Mouse (Mus musculus) layer of hippocampus, adult 2 months (tissue): Measurements from ENCODE around the gene Zmynd15. TPM values are rescaled to one million over a fixed set of nuclear protein-coding genes. Genes with fewer than 3 reads are reported as not detected.
"Not testable (repeated sequence)": the region's sequence is repeated elsewhere in the genome, so short reads cannot be mapped to it uniquely, and the experiment has no call there.

ENCODE experiments used
- DNase-seq, 2 experiments: peaks; one replicate each; pipeline ENCODE4 v3.0.0; 2022; ENCODE audit warnings: low spot score in 2 of 2
- H3K27ac ChIP-seq: fragments of 200-600 bp; 2 replicates; pipeline ENCODE4 v1.8.1; 2022
- H3K4me3 ChIP-seq: fragments of 200-600 bp; 2 replicates; pipeline ENCODE4 v1.8.1; 2022; ENCODE audit warnings: mild to moderate bottlenecking
- CTCF ChIP-seq: fragments of 200-600 bp; conservative IDR thresholded peaks from 2 replicates; pipeline ENCODE4 v1.8.1; 2022; ENCODE audit warnings: antibody characterized with exemption, mild to moderate bottlenecking, moderate library complexity
- total RNA-seq, 2 experiments: library from RNA; stranded (reverse); gene quantifications; 2 replicates each; pipeline ENCODE4 v1.2.3; 2021

The Zmynd15 gene
- total RNA-seq, 2 experiments from 2014 or later, result 0.12 to 0.72 TPM

GRCm38 (mm10) chr11:70459601-70460101, 418 bp downstream of the Zmynd15 start, which contains the start of gene Cxcl16:
TSS of gene Cxcl16 (minus strand) at chr11:70459984.
- no peak for TF ChIP-seq CTCF
- no peak within 1 kb of the TSS; the same call in 1 of the 2 replicates for H3K27ac ChIP-seq
- no peak for DNase-seq

GRCm38 (mm10) chr11:70463970-70464369, 4.7 kb downstream of the Zmynd15 start:
- Histone ChIP-seq H3K4me3 (no peak overlapping the region), H3K27ac (no peak overlapping the region)
- TF ChIP-seq CTCF, result no peak
- DNase-seq, result no peak

More at GRCm38 (mm10) chr11:70459601-70460101, 418 bp downstream of the Zmynd15 start, which contains the start of gene Cxcl16:
- H3K4me3 ChIP-seq, result peak within 1 kb of the TSS; percentile 58

GRCm38 (mm10) chr11:70465211-70465610, 6.0 kb downstream of the Zmynd15 start:
- no peak for TF ChIP-seq CTCF
- no peak overlapping the region; the same call in 1 of the 2 replicates for H3K4me3 ChIP-seq
- H3K27ac ChIP-seq, result no peak overlapping the region

GRCm38 (mm10) chr11:70465824-70466223, 6.6 kb downstream of the Zmynd15 start:
- Histone ChIP-seq H3K27ac (no peak overlapping the region), H3K4me3 (peak overlapping the region; percentile 46)
- DNase-seq, result no peak
- no peak for TF ChIP-seq CTCF

More at GRCm38 (mm10) chr11:70465211-70465610, 6.0 kb downstream of the Zmynd15 start:
- no peak for DNase-seq

- Histone ChIP-seq H3K4me3 (no peak overlapping the region), H3K27ac (no peak overlapping the region)
- TF ChIP-seq CTCF, result no peak
- DNase-seq, result no peak
These were observed 8.8 kb downstream of the Zmynd15 start for GRCm38 (mm10) chr11:70467902-70468619.

- no peak overlapping the region for H3K27ac ChIP-seq
- TF ChIP-seq CTCF, result no peak
- no peak for DNase-seq
- no peak overlapping the region for H3K4me3 ChIP-seq
These were observed 10.5 kb downstream of the Zmynd15 start for GRCm38 (mm10) chr11:70469764-70470163.

- Histone ChIP-seq H3K27ac (no peak overlapping the region), H3K4me3 (no peak overlapping the region)
- TF ChIP-seq CTCF, result no peak
- no peak for DNase-seq
These were observed 13.5 kb downstream of the Zmynd15 start for GRCm38 (mm10) chr11:70472716-70473115.

- H3K27ac ChIP-seq, result not testable (repeated sequence)
These were observed 14.1 kb downstream of the Zmynd15 start for GRCm38 (mm10) chr11:70473291-70473690.

GRCm38 (mm10) chr11:70474872-70475534, 15.8 kb downstream of the Zmynd15 start:
- Histone ChIP-seq H3K4me3 (no peak overlapping the region), H3K27ac (no peak overlapping the region)
- DNase-seq, result no peak
- TF ChIP-seq CTCF, result no peak

More at GRCm38 (mm10) chr11:70473291-70473690, 14.1 kb downstream of the Zmynd15 start:
- H3K4me3 ChIP-seq, DNase-seq: not testable (repeated sequence)

- DNase-seq, result no peak
These were observed 26.3 kb downstream of the Zmynd15 start for GRCm38 (mm10) chr11:70485498-70485897.

GRCm38 (mm10) chr11:70487816-70488215, 28.6 kb downstream of the Zmynd15 start:
- Histone ChIP-seq H3K4me3 (no peak overlapping the region), H3K27ac (no peak overlapping the region)
- no peak for DNase-seq
- TF ChIP-seq CTCF, result no peak

More at GRCm38 (mm10) chr11:70485498-70485897, 26.3 kb downstream of the Zmynd15 start:
- Histone ChIP-seq H3K4me3 (no peak overlapping the region), H3K27ac (no peak overlapping the region)
- TF ChIP-seq CTCF, result no peak

- no peak for TF ChIP-seq CTCF
- no peak overlapping the region for H3K4me3 ChIP-seq
- peak overlapping the region; percentile 32; the same call in 1 of the 2 replicates for H3K27ac ChIP-seq
- no peak for DNase-seq
These were observed 29.9 kb downstream of the Zmynd15 start for GRCm38 (mm10) chr11:70489138-70489537.

GRCm38 (mm10) chr11:70489684-70490083, 30.5 kb downstream of the Zmynd15 start:
- no peak for DNase-seq
- H3K27ac ChIP-seq, result peak overlapping the region; percentile 32; the same call in 1 of the 2 replicates

More at GRCm38 (mm10) chr11:70489684-70490083, 30.5 kb downstream of the Zmynd15 start:
- no peak for TF ChIP-seq CTCF
- no peak overlapping the region for H3K4me3 ChIP-seq
